Comparison of ENCODE assay signal across 10 mouse cellular contexts in genomic region chr10:90432479-90432878, GRCm38 (mm10).
DNase-seq lines count a peak whose midpoint lies in the region; ATAC-seq and TF ChIP-seq lines count a peak whose summit lies in the region.
"Had no signal": no experiment of that assay in that cellular context is flagged by ENCODE, and none has a peak within 500 bp of the region (broad histone marks: within the 10 kb centered on the region; RNA-seq: fewer than 3 reads in every experiment).

No protein-coding gene starts in this region.

- H3K36me3 ChIP-seq in hindbrain, embryonic 14.5 days (replicated peaks; ENCODE audit: control insufficient read depth, insufficient read depth): no peaks in the 10 kb centered on the region
- no peaks in the 10 kb centered on the region for H3K36me3 ChIP-seq in hindbrain, embryonic 11.5 days (ENCODE audit: control insufficient read depth, insufficient read depth, low read length)
- H3K36me3 ChIP-seq in limb, embryonic 14.5 days (ENCODE audit: control insufficient read depth, insufficient read depth, low read length): no peaks in the 10 kb centered on the region
- no peaks in the 10 kb centered on the region for H3K36me3 ChIP-seq in intestine, embryonic 16.5 days (ENCODE audit: control insufficient read depth, insufficient read depth, low read length)

- DNase-seq in hindbrain, embryonic 14.5 days (ENCODE audit: low spot score): no peak
- no peak for DNase-seq in hindbrain, embryonic 11.5 days (ENCODE audit: low spot score)
- peak; percentile 13 to 19 for DNase-seq in frontal cortex, postnatal 25 days (ENCODE audit: low spot score in 2 of 2)
- no peak for DNase-seq in limb, embryonic 14.5 days (ENCODE audit: low spot score)
- no peak for DNase-seq in urinary bladder, postnatal 4 days (ENCODE audit: low spot score in 2 of 2)
- DNase-seq in retina, postnatal 1 day: no peak
- DNase-seq: kidney, adult 11 months; liver, postnatal 0 days had no signal

- H3K9ac ChIP-seq in hindbrain, embryonic 14.5 days: no peak overlapping the region
- H3K9ac ChIP-seq in hindbrain, embryonic 11.5 days (ENCODE audit: low read depth, low read length): no peak overlapping the region
- 0 out of 2 replicates have a peak overlapping the region, but pooled peaks have one; percentile 28 for H3K9ac ChIP-seq in limb, embryonic 14.5 days (ENCODE audit: low read depth, low read length, severe bottlenecking)
- no peak overlapping the region for H3K9ac ChIP-seq in intestine, embryonic 16.5 days (ENCODE audit: low read depth, low read length)
- H3K9ac ChIP-seq: liver, postnatal 0 days had no signal

- H3K27ac ChIP-seq in hindbrain, embryonic 14.5 days: peak overlapping the region; percentile 29; the same call in 1 of the 2 replicates
- H3K27ac ChIP-seq in hindbrain, embryonic 11.5 days (ENCODE audit: low read depth, low read length): no peak overlapping the region
- peak overlapping the region; percentile 78 for H3K27ac ChIP-seq in cortical plate, adult 2 months (ENCODE audit: insufficient read depth, low read length)
- H3K27ac ChIP-seq in limb, embryonic 14.5 days (replicated peaks; ENCODE audit: low read depth, low read length): no peak overlapping the region
- no peak overlapping the region for H3K27ac ChIP-seq in intestine, embryonic 16.5 days (ENCODE audit: low read length)

- peaks cover 5% of the 10 kb centered on the region; the same call in 1 of the 2 replicates for H3K4me1 ChIP-seq in hindbrain, embryonic 14.5 days (replicated peaks; ENCODE audit: control insufficient read depth, insufficient read depth, low read length)
- H3K4me1 ChIP-seq in hindbrain, embryonic 11.5 days (replicated peaks; ENCODE audit: control insufficient read depth, insufficient read depth, low read length): no peaks in the 10 kb centered on the region
- peaks cover 6% of the 10 kb centered on the region for H3K4me1 ChIP-seq in cortical plate, adult 2 months (ENCODE audit: control insufficient read depth, insufficient read depth, low read length)
- peaks cover 8% of the 10 kb centered on the region for H3K4me1 ChIP-seq in limb, embryonic 14.5 days (ENCODE audit: control insufficient read depth, insufficient read depth, low read length)
- no peaks in the 10 kb centered on the region for H3K4me1 ChIP-seq in intestine, embryonic 16.5 days (ENCODE audit: control insufficient read depth, insufficient read depth, low read length)

- no peaks in the 10 kb centered on the region for H3K27me3 ChIP-seq in hindbrain, embryonic 14.5 days (ENCODE audit: control insufficient read depth, insufficient read depth, low read length)
- H3K27me3 ChIP-seq in hindbrain, embryonic 11.5 days (ENCODE audit: control insufficient read depth, insufficient read depth, low read length): no peaks in the 10 kb centered on the region
- H3K27me3 ChIP-seq in limb, embryonic 14.5 days (ENCODE audit: control insufficient read depth, insufficient read depth, low read length): no peaks in the 10 kb centered on the region
- no peaks in the 10 kb centered on the region for H3K27me3 ChIP-seq in intestine, embryonic 16.5 days (replicated peaks; ENCODE audit: control insufficient read depth, insufficient read depth, low read length)

- H3K9me3 ChIP-seq in hindbrain, embryonic 14.5 days (ENCODE audit: control insufficient read depth, low read length): no peaks in the 10 kb centered on the region
- H3K9me3 ChIP-seq in hindbrain, embryonic 11.5 days (ENCODE audit: control insufficient read depth, low read length): no peaks in the 10 kb centered on the region
- H3K9me3 ChIP-seq in limb, embryonic 14.5 days (ENCODE audit: control insufficient read depth, low read length): no peaks in the 10 kb centered on the region
- no peaks in the 10 kb centered on the region for H3K9me3 ChIP-seq in intestine, embryonic 16.5 days (ENCODE audit: control insufficient read depth, low read length)

- no peak for TF ChIP-seq POLR2A in cortical plate, adult 2 months (IDR thresholded peaks at IDR 0.05; ENCODE audit: extremely low read depth, insufficient read depth, low read length)
- TF ChIP-seq POLR2A in limb, embryonic 14.5 days (IDR thresholded peaks at IDR 0.05; ENCODE audit: borderline replicate concordance, extremely low read depth, insufficient read depth, insufficient read length): no peak

- TF ChIP-seq CTCF in cortical plate, adult 2 months (IDR thresholded peaks at IDR 0.05; ENCODE audit: extremely low read depth, insufficient read depth, low read length): no peak

- H3K4me2 ChIP-seq in hindbrain, embryonic 14.5 days (replicated peaks): peak overlapping the region; percentile 24
- H3K4me2 ChIP-seq in hindbrain, embryonic 11.5 days (replicated peaks; ENCODE audit: low read depth, low read length): no peak overlapping the region
- peak overlapping the region; percentile 29; the same call in 1 of the 2 replicates for H3K4me2 ChIP-seq in limb, embryonic 14.5 days (replicated peaks; ENCODE audit: low read depth, low read length, severe bottlenecking)
- no peak overlapping the region for H3K4me2 ChIP-seq in intestine, embryonic 16.5 days (ENCODE audit: low read depth, low read length)

- no peak overlapping the region for H3K4me3 ChIP-seq in hindbrain, embryonic 14.5 days (replicated peaks; ENCODE audit: low read length)
- H3K4me3 ChIP-seq in hindbrain, embryonic 11.5 days (ENCODE audit: low read depth, low read length): no peak overlapping the region
- peak overlapping the region; percentile 32; the same call in 1 of the 2 replicates for H3K4me3 ChIP-seq in cortical plate, adult 2 months (ENCODE audit: insufficient read depth, low read length)
- peak overlapping the region; percentile 13; the same call in 1 of the 2 replicates for H3K4me3 ChIP-seq in limb, embryonic 14.5 days (replicated peaks; ENCODE audit: low read length)
- H3K4me3 ChIP-seq in intestine, embryonic 16.5 days (ENCODE audit: low read length): no peak overlapping the region

- 56% methylated on average over 12 of the region's 12 CpGs for WGBS in hindbrain, embryonic 14.5 days
- 63% methylated on average over 12 of the region's 12 CpGs for WGBS in hindbrain, embryonic 11.5 days
- WGBS in limb, embryonic 14.5 days: 31% methylated on average over 12 of the region's 12 CpGs
- 59% methylated on average over 12 of the region's 12 CpGs for WGBS in intestine, embryonic 16.5 days

- no peak for ATAC-seq in hindbrain, embryonic 14.5 days (ENCODE audit: low FRiP score)
- ATAC-seq in hindbrain, embryonic 11.5 days (ENCODE audit: low FRiP score): no peak
- no peak for ATAC-seq in limb, embryonic 14.5 days (ENCODE audit: low FRiP score, low read depth)
- ATAC-seq in intestine, embryonic 16.5 days: no peak
- ATAC-seq: liver, postnatal 0 days had no signal

Comparison
In these comparisons a context has a peak if more than half of its experiments do, and no peak if none do; other contexts are left out.
1. H3K27ac ChIP-seq: peak in hindbrain, embryonic 14.5 days (single experiment) and cortical plate, adult 2 months (single experiment); none in hindbrain, embryonic 11.5 days (single experiment), limb, embryonic 14.5 days (single experiment) and intestine, embryonic 16.5 days (single experiment).
2. H3K4me2 ChIP-seq: peak in hindbrain, embryonic 14.5 days (single experiment) and limb, embryonic 14.5 days (single experiment); none in hindbrain, embryonic 11.5 days (single experiment) and intestine, embryonic 16.5 days (single experiment).
3. DNase-seq: peak in frontal cortex, postnatal 25 days (2 of 2); none in hindbrain, embryonic 14.5 days (single experiment), hindbrain, embryonic 11.5 days (single experiment), limb, embryonic 14.5 days (single experiment), urinary bladder, postnatal 4 days (0 of 2) and retina, postnatal 1 day (single experiment).
4. H3K4me3 ChIP-seq: peak in cortical plate, adult 2 months (single experiment) and limb, embryonic 14.5 days (single experiment); none in hindbrain, embryonic 14.5 days (single experiment), hindbrain, embryonic 11.5 days (single experiment) and intestine, embryonic 16.5 days (single experiment).